Mouse (Mus musculus) layer of hippocampus, adult 11-12 months (tissue): ENCODE measurements around the gene Dek.

Experiments
- DNase-seq: peaks from one replicate; pipeline ENCODE4 v3.0.0; 2022; ENCODE audit warnings: low spot score

The Dek gene

DNA sequence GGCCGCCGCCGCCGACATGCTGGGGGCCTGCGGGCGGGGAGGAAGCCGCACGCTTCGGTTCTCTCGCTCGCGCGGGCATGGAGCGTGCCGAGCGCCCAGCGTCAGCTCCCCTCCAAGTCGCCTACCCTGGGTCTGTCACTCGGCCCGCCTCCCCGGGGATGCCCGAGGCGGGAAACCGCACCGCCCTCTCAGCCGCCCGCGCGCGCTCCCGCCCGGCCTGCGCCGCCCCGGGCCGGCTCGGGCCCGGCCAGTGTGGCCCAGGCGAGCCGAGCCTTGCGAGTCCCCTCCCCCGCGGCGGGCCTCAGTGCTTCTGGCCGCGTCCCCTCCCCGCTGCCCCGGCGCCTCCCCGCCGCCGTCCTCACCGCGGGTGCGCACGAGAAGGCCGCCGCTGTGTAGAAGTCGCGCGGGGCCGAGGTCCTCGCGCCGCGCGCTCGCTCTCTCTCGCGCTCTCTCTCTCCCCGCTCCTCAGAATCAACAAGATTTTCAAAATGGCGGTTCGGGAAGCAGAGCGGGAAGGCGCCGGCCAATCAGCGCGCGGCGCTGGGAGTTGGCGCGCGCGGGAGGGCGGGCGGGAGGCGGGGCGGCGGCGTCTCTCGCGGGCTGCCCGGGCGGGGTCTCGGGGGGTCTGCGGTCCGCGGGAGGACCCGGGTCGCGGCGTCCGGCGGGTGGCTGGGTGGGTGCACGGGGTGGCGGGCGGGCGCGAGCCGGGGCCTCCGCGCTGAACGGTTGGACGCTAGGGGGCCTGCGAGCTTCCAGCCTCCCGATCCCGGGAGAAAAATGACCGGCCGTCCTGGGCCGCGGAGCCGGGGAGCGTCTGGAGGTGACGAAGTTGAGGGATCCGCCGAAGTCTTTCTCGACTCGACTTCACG lies at the start of gene Dek:
Gene Dek (minus strand): TSS at position 491 of the 869 bp plus-strand sequence.
- peak; percentile 82 for DNase-seq

DNA sequence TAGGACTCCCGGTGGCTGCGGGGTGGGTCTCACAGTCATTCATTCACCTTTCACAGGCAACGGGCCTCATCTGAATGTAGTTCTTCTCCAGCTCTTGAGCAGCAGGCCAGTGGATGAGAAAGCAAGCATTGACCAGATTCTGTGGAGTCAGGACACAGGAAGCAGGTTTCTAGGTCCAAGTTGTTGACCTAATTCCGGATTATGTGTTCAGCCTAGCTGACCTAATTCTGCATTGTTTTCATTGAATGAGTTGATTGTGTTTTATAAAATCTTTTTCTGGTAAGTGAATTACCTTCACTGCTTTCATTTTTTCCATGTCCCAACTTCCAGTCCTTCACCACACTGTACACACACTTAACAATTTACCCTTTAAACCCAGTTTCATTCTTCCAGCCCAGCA lies 48.9 kb upstream of the Dek start:
- DNase-seq, result no peak

DNA sequence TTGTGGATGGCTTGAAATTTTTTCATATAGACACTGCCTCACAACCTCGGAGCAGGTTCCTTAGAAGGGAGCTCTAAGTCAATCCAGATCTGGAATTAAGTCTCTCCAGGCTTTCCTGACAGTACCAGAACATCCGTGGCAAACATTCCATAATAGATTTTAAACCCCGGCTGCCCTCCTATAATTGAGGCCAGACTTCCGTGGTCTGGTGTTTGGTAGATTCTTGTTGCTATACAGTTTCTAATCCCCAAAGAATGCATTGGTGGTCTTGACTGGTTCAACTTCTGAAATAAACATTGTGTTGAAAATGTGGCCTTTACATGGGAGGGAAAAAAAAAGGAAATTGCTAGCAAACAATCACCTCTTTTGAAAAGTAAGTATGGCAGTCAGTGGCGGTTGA lies 47.2 kb upstream of the Dek start:
- no peak for DNase-seq

- peak; percentile 66 for DNase-seq
These were observed 46.4 kb upstream of the Dek start for GRCm38 (mm10) chr13:47152390-47152789.

DNA sequence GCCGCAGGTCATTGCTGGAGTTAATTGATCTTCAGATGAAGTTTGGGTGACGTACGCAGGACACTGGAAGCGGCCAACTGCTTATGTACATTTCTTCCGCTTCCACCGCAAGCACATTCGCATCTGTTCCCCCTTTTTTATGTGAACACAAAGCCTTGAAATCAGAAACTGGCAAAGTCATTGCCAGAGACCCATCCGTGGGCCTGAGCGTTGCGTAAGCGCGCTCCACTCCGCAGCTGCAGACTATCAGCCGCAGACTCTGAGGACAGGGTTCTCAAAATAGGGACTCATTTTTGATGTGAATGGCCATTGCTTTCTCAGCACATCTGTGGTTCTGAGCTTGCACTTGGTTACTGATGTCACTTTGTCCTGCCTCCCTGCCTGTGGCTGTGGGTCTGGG lies 45.1 kb upstream of the Dek start:
- DNase-seq, result peak; percentile 50

GRCm38 (mm10) chr13:47149993-47150392 lies 44.0 kb upstream of the Dek start:
- no peak for DNase-seq

- DNase-seq, result peak; percentile 61
These were observed 42.6 kb upstream of the Dek start for GRCm38 (mm10) chr13:47148573-47148972.

DNA sequence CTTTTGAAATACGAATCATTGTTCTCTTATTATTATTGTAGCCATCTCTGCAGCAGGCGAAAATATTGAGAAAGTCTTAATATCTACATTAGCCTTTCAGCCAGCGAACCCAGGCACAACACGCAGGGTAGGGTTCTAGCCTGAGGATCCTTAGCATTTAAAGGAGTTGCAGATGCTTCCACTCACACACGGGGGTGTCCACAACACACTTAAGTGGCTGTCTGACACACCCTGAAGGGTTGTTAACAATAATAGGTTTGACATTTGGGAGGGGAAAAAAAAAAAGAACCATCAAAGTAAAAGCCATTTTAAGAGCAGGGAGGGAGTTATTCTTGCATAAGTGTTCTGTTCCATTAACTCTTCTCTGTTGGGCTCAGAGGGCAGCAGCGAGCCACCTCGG lies 40.4 kb upstream of the Dek start:
- DNase-seq, result no peak

- no peak for DNase-seq
These were observed 39.9 kb upstream of the Dek start for GRCm38 (mm10) chr13:47145939-47146338.

DNA sequence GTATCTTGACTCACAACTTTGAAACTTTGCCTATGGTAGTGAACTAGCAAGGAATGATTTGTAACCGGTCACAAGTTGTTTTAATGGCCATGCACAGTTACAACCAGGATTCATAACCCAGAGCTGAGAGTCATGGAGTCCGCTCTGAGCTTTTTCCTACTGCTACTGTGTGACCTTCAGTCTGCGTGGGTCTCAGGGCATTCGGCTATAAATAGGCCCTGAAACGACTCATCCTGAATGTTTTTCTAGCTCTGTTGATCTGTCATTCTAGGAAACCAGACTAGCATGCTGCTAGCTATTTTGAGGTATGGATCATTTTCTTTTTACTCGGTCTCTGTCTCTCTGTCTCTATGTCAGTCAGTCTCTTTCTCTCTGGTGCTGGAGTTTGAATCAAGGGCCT lies 36.8 kb upstream of the Dek start:
- DNase-seq, result no peak

GRCm38 (mm10) chr13:47135741-47136140 lies 29.7 kb upstream of the Dek start:
- no peak for DNase-seq

DNA sequence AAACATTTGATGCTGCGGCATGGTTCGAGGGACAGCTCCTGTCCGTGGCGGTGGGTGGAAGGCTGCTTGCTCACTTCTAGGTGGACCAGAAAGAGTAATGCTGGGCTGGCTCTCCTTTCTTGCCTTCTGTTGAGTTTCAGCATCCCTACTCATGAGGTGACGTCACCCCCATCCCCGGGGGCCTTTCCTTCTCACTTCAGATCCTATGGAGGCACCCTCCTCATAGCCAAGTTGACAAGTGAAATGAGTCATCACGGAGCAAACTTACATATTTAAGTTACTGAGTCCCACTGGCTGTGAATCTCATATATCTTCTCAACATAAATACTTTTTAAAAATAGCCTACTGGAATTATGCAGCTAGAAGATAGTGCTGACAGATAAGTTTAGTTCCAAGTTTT lies 28.8 kb upstream of the Dek start:
- no peak for DNase-seq

- DNase-seq, result no peak
These were observed 27.1 kb upstream of the Dek start for GRCm38 (mm10) chr13:47133058-47133457.

DNA sequence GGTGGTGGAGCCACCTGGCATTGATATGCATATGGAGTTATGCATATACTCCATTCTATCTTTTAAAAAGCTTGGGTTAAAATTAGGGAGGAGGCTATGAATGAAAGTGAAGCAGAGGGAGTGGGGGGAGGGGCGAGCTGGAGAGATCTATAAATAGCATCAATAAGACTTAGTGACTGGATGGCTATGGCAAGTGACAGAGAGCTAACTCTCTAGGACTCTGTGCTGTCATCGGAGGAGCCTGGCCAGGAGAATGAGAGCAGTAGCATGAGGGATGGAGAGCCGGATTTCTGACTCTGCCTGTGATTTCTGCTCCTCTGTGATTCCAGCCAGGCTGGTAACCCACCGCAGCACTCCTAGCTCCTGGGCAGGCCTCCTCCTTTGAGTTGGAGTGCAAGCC lies 23.1 kb upstream of the Dek start:
- no peak for DNase-seq

- DNase-seq, result no peak
These were observed 19.6 kb upstream of the Dek start for GRCm38 (mm10) chr13:47125595-47125994.

- DNase-seq, result no peak
These were observed 19.0 kb upstream of the Dek start for GRCm38 (mm10) chr13:47124986-47125385.

DNA sequence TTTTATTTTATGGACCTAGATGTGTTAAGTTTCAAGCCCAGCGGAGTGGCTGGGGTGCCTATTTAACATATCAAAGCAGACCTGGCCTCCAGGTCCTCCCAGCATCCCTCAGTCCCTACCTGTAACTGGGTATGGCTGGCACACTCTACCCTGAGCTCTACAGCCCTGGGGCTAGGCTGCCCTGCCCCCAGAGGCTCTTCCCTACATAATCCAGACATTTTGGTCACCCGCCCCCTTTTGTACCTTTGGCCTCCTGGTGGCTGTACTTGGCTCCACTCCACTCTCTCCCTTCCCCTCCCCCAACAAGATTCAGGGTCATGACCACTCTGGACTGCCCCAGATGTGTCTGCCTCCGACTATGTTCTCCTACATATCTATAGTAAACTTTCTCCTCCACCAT lies 18.4 kb upstream of the Dek start:
- DNase-seq, result no peak

GRCm38 (mm10) chr13:47122537-47123430 lies 16.8 kb upstream of the Dek start, which contains the start of gene Rnf144b:
TSS of gene Rnf144b (plus strand) at chr13:47122656.
- peak; percentile 25 for DNase-seq

DNA sequence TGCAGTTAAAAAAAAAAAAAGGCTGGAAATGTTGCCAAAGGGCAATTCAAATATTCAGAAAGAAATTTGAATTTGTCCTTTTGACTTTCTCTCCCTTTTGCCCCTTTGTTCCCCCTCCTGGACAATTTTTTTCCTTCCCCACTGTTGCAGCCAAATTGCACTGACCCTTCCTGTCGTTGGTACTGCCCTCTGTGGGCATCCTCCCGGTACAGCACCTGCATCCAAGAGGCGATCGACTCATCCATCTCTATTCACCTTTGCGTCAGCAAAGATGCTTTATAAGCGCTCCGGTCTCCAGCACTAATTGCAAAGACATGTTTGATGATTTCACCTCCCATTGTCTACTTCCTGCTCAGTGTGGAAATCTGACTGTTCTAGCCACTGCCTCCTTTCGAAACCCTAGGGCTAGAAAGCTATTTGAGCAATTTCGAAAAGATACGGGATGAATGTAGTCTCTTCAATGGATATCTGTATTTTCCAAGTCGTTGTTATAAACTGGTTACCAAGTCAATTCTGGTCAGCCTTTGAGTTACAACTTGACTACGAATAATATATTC lies 15.4 kb upstream of the Dek start:
- DNase-seq, result no peak

- no peak for DNase-seq
These were observed 10.0 kb upstream of the Dek start for GRCm38 (mm10) chr13:47116000-47116399.

DNA sequence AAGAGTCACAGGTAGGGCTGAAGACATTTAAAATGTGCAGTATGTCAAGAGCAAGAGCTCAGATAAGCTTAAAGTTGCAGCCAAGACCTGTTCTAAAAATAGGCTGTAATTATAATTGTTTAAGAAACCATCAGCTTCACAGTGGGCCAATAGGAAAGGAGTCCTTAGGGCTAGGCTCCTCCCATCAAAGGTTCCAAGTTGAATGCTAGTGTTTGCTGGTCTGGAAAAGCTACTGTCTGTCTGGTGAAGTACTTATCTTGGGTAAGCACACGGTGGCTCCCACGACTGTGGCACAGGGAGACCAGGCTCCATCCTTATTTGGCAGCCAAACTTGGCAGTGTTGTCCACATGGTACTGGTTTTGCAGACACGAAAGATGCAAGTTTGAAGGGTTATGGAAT lies 6.9 kb upstream of the Dek start:
- DNase-seq, result no peak

- no peak for DNase-seq
These were observed 6.1 kb upstream of the Dek start for GRCm38 (mm10) chr13:47112056-47112455.

DNA sequence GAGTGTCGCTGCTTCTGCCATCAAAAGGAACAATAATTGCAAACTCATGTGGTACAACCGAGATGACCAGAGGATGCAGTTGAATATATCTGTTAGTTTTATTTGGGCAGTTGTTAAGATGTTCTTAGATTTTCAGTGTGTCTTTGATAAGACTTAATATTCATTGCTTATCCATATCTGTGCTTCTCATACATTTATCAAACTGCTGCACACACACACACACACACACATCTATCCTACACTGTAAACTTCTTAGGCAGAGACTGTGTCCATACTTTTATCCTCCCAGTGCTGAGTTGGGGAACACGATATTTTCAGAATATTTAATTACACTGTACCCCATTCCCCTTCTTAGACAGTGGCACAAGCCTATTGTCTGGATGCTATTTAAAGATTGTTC lies 5.2 kb upstream of the Dek start:
- no peak for DNase-seq
